Mouse (Mus musculus) myocyte (in vitro differentiated cells): ENCODE data around the gene D8Ertd738e.

Source experiments
- CEBPB ChIP-seq: IDR thresholded peaks from 2 replicates; pipeline ENCODE4 v1.6.1; 2011; ENCODE audit warnings: mild to moderate bottlenecking, moderate library complexity; ENCODE audit not compliant: poor library complexity, insufficient read depth, severe bottlenecking
- MAX ChIP-seq: IDR thresholded peaks from one replicate; pipeline ENCODE4 v1.6.1; 2011; ENCODE audit warnings: low read depth, mild to moderate bottlenecking, control low read depth
- MYOD1 ChIP-seq, 3 experiments: IDR thresholded peaks; one replicate each; pipeline ENCODE4 v1.6.1; 2011; ENCODE audit warnings: control low read depth in 2 of 3, low read depth in 2 of 3, mild to moderate bottlenecking in 2 of 3, moderate library complexity in 1 of 3; ENCODE audit not compliant: insufficient read length in 2 of 3, control insufficient read depth in 1 of 3
- POLR2A ChIP-seq: IDR thresholded peaks from one replicate; pipeline ENCODE4 v1.6.1; 2011; ENCODE audit warnings: low read depth, mild to moderate bottlenecking, control low read depth, moderate library complexity; ENCODE audit not compliant: insufficient read length
- TCF12 ChIP-seq: IDR thresholded peaks from one replicate; pipeline ENCODE4 v1.6.1; 2011; ENCODE audit warnings: mild to moderate bottlenecking, control low read depth; ENCODE audit not compliant: poor library complexity, insufficient read depth, severe bottlenecking

DNA sequence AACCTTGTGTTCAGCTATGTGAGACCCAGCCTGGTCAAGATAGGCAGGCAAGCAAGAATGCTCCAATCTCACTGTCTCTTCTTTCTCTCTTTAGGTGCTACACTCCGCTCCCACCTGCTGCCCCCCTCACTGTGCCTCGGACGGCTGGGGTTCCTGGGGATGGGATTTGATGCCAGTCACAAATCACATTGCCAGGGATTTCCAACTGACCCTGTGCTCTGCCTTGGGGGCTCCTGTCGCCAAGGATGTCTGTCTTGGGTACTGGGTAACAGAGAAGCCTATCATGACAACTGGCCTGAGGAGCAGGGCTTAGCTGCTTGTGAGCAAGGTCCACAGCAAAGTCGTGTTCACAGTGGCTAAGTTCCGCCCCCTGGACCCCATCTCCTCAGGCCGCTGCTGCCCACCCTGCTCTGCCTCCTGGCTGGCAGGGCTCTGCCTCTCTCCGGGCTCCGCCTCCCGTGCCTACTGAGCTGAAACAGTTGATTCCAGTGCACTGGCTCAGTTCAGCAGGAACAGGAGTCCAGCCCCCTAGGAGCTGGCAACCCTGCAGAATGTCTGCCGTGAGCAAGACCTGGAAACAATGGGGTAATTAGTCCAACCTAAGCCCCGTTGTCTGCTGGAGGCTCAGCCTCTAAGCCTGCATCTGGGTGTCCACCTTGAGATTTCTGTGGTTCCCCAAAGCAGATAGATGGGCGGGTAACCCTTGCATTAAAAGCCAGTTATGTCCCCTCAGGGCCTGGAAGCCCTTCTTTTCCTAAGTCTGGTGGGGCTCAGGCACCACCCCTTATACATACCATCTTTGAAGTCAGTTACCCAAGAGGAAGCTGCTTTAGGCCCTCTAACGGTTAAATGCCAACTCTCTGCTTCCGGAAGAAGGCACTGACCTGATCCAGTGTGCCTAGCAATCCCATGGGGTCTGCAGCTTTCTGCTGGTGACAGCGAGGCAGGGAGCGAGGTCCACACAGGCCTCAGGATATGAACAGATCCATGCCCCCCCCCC is 40.8 kb downstream of the D8Ertd738e start:
- TF ChIP-seq MYOD1 (IDR thresholded peaks at IDR 0.05; ENCODE audit: control insufficient read depth in 1 of 3, insufficient read length in 2 of 3, low read depth in 2 of 3), result no peak
- peak; percentile 47 for TF ChIP-seq POLR2A
- TF ChIP-seq CEBPB, result no peak
- no peak for TF ChIP-seq MAX
- no peak for TF ChIP-seq TCF12
